In genomic region chr17:34239601-34240041, GRCm38 (mm10) we compare ENCODE assay signal across 13 mouse cellular contexts. TPM values are rescaled to one million over a fixed set of nuclear protein-coding genes. Genes with fewer than 3 reads are reported as not detected.
A peak's percentile ranks its signal among the peaks of the same experiment; 100 is the strongest.
DNase-seq lines count a peak whose midpoint lies in the region; ATAC-seq and TF ChIP-seq lines count a peak whose summit lies in the region.
"Had no signal": no experiment of that assay in that cellular context is flagged by ENCODE, and none has a peak within 500 bp of the region (broad histone marks: within the 10 kb centered on the region; RNA-seq: fewer than 3 reads in every experiment).

No protein-coding gene starts in this region.

- H3K4me3 ChIP-seq in intestine, embryonic 16.5 days (ENCODE audit: low read length), result no peak overlapping the region
- H3K4me3 ChIP-seq in intestine, postnatal 0 days (ENCODE audit: low read depth, low read length), result no peak overlapping the region
- peak overlapping the region; percentile 42 for H3K4me3 ChIP-seq in bone marrow macrophage, adult 2 months (ENCODE audit: insufficient read depth, low read length)
- H3K4me3 ChIP-seq: forebrain, embryonic 13.5 days had no signal

- no peaks in the 10 kb centered on the region for H3K4me1 ChIP-seq in intestine, embryonic 16.5 days (ENCODE audit: control insufficient read depth, insufficient read depth, low read length)
- no peaks in the 10 kb centered on the region for H3K4me1 ChIP-seq in intestine, postnatal 0 days (replicated peaks; ENCODE audit: control insufficient read depth, insufficient read depth, low read length)
- peaks cover 13% of the 10 kb centered on the region for H3K4me1 ChIP-seq in bone marrow macrophage, adult 2 months (ENCODE audit: control insufficient read depth, insufficient read depth, low read length)
- H3K4me1 ChIP-seq: forebrain, embryonic 13.5 days had no signal

- H3K9me3 ChIP-seq in intestine, embryonic 16.5 days (ENCODE audit: control insufficient read depth, low read length), result peaks cover 5% of the 10 kb centered on the region; the same call in 1 of the 2 replicates
- H3K9me3 ChIP-seq in intestine, postnatal 0 days (ENCODE audit: control insufficient read depth), result no peaks in the 10 kb centered on the region

- no peaks in the 10 kb centered on the region for H3K27me3 ChIP-seq in intestine, embryonic 16.5 days (replicated peaks; ENCODE audit: control insufficient read depth, insufficient read depth, low read length)
- H3K27me3 ChIP-seq in intestine, postnatal 0 days (replicated peaks; ENCODE audit: control insufficient read depth, insufficient read depth, low read length), result no peaks in the 10 kb centered on the region
- H3K27me3 ChIP-seq: forebrain, embryonic 13.5 days had no signal

- no peak for ATAC-seq in intestine, embryonic 16.5 days
- ATAC-seq in intestine, postnatal 0 days, result no peak
- ATAC-seq: forebrain, embryonic 13.5 days had no signal

- peak overlapping the region; percentile 33; the same call in 1 of the 2 replicates for H3K27ac ChIP-seq in intestine, embryonic 16.5 days (ENCODE audit: low read length)
- no peak overlapping the region for H3K27ac ChIP-seq in intestine, postnatal 0 days (ENCODE audit: low read depth, low read length)
- peak overlapping the region; percentile 77 for H3K27ac ChIP-seq in bone marrow macrophage, adult 2 months (ENCODE audit: insufficient read depth, low read depth, low read length)
- H3K27ac ChIP-seq: forebrain, embryonic 13.5 days had no signal

- DNase-seq in A20 (ENCODE audit: low read depth, low spot score), result peak; percentile 88
- DNase-seq in lung, postnatal 25 days (ENCODE audit: low spot score), result peak; percentile 49
- no peak for DNase-seq in adrenal gland, postnatal 4 days (ENCODE audit: low spot score in 2 of 2)
- DNase-seq in left cerebral cortex, postnatal 25 days (ENCODE audit: low spot score in 2 of 2), result no peak
- DNase-seq in gastrocnemius, adult 8-10 months (ENCODE audit: low spot score in 2 of 2), result no peak
- DNase-seq: adrenal gland, postnatal 25 days; embryo, embryonic 11 days; heart, postnatal 36 days; midbrain, embryonic 14.5 days had no signal

- H3K4me2 ChIP-seq in intestine, embryonic 16.5 days (ENCODE audit: low read depth, low read length), result no peak overlapping the region; the same call in 1 of the 2 replicates
- H3K4me2 ChIP-seq in intestine, postnatal 0 days (replicated peaks; ENCODE audit: low read depth), result no peak overlapping the region
- H3K4me2 ChIP-seq: forebrain, embryonic 13.5 days had no signal

- H3K36me3 ChIP-seq in intestine, embryonic 16.5 days (ENCODE audit: control insufficient read depth, insufficient read depth, low read length), result no peaks in the 10 kb centered on the region
- no peaks in the 10 kb centered on the region for H3K36me3 ChIP-seq in intestine, postnatal 0 days (ENCODE audit: control insufficient read depth, insufficient read depth)

- no peak for TF ChIP-seq POLR2A in bone marrow macrophage, adult 2 months (IDR thresholded peaks at IDR 0.05; ENCODE audit: borderline replicate concordance, low read depth, low read length)

- TF ChIP-seq CTCF in intestine, postnatal 0 days (IDR thresholded peaks at IDR 0.05; ENCODE audit: low read depth), result no peak
- no peak for TF ChIP-seq CTCF in bone marrow macrophage, adult 2 months (IDR thresholded peaks at IDR 0.05; ENCODE audit: low read depth, low read length)

- H3K9ac ChIP-seq in intestine, embryonic 16.5 days (ENCODE audit: low read depth, low read length), result no peak overlapping the region
- H3K9ac ChIP-seq in intestine, postnatal 0 days (ENCODE audit: low read depth, low read length), result no peak overlapping the region
- H3K9ac ChIP-seq: forebrain, embryonic 13.5 days had no signal

- WGBS in intestine, embryonic 16.5 days, result 53% methylated on average over 10 of the region's 10 CpGs
- WGBS in intestine, postnatal 0 days, result 53% methylated on average over 10 of the region's 10 CpGs

- intact Hi-C loops in left cerebral cortex, postnatal 25 days (cut with DNase I), result loop anchor here (5.0 to 10.0 kb wide), 2 partner anchors 135 to 157 kb away; no protein-coding TSS in a partner anchor

RNA-seq across cellular contexts. Expression of gene H2-Ob, which starts 0.9 kb away (rescaled TPM):
- 0.15 and 0.21 TPM in 2 replicates for polyA plus RNA-seq in intestine, embryonic 16.5 days (2015; fragmentation: Nextera tagmentation; extraction: Ambion mirVana)
- polyA plus RNA-seq in intestine, postnatal 0 days (2015; fragmentation: Nextera tagmentation; extraction: Ambion mirVana), result 0.17 and 0.30 TPM in 2 replicates
- 1.9 and 2.0 TPM in 2 replicates for polyA plus RNA-seq in bone marrow macrophage, adult 2 months (2012; ENCODE audit: insufficient read depth, insufficient read length, missing spikeins)
- total RNA-seq in adrenal gland, postnatal 4 days (2021), result under 1 TPM; 0.28 to 0.65 TPM
- total RNA-seq in left cerebral cortex, postnatal 25 days (2021), result under 1 TPM in 1 of 2 experiments, not detected in 1; 0.23 TPM
- under 1 TPM in 1 of 4 experiments, not detected in 3; 0.10 TPM for total RNA-seq in gastrocnemius, adult 8-10 months (2022)
- polyA plus RNA-seq: forebrain, embryonic 13.5 days; midbrain, embryonic 14.5 days had no signal

RNA-seq across cellular contexts. Expression of gene H2-Ab1, which starts 17.9 kb away (rescaled TPM):
- 28.5 and 30.9 TPM in 2 replicates for polyA plus RNA-seq in intestine, embryonic 16.5 days (2015; fragmentation: Nextera tagmentation; extraction: Ambion mirVana)
- polyA plus RNA-seq in intestine, postnatal 0 days (2015; fragmentation: Nextera tagmentation; extraction: Ambion mirVana), result 53.8 and 53.9 TPM in 2 replicates
- polyA plus RNA-seq in bone marrow macrophage, adult 2 months (2012; ENCODE audit: insufficient read depth, insufficient read length, missing spikeins), result 1,609 and 1,701 TPM in 2 replicates
- 10 to 100 TPM; 11.1 to 12.8 TPM for total RNA-seq in adrenal gland, postnatal 4 days (2021)
- 1 to 10 TPM; 1.8 to 2.7 TPM for total RNA-seq in left cerebral cortex, postnatal 25 days (2021)
- 1 to 10 TPM; 2.3 to 4.7 (median 3.9) TPM for total RNA-seq in gastrocnemius, adult 8-10 months (2022)

RNA-seq across cellular contexts. Expression of gene Tap2, which starts 36.3 kb away (rescaled TPM):
- 7.2 and 9.1 TPM in 2 replicates for polyA plus RNA-seq in intestine, embryonic 16.5 days (2015; fragmentation: Nextera tagmentation; extraction: Ambion mirVana)
- 11.2 and 13.0 TPM in 2 replicates for polyA plus RNA-seq in intestine, postnatal 0 days (2015; fragmentation: Nextera tagmentation; extraction: Ambion mirVana)
- polyA plus RNA-seq in bone marrow macrophage, adult 2 months (2012; ENCODE audit: insufficient read depth, insufficient read length, missing spikeins), result 51.8 and 56.6 TPM in 2 replicates
- 10 to 100 TPM; 32.9 to 33.2 TPM for total RNA-seq in adrenal gland, postnatal 4 days (2021)
- 1 to 10 TPM; 5.2 to 5.4 TPM for total RNA-seq in left cerebral cortex, postnatal 25 days (2021)
- 1 to 10 TPM; 5.1 to 7.6 (median 6.7) TPM for total RNA-seq in gastrocnemius, adult 8-10 months (2022)

RNA-seq across cellular contexts. Expression of gene Psmb8, which starts 42.1 kb away (rescaled TPM):
- 20.7 and 23.1 TPM in 2 replicates for polyA plus RNA-seq in intestine, embryonic 16.5 days (2015; fragmentation: Nextera tagmentation; extraction: Ambion mirVana)
- polyA plus RNA-seq in intestine, postnatal 0 days (2015; fragmentation: Nextera tagmentation; extraction: Ambion mirVana), result 82.4 and 86.4 TPM in 2 replicates
- polyA plus RNA-seq in bone marrow macrophage, adult 2 months (2012; ENCODE audit: insufficient read depth, insufficient read length, missing spikeins), result 201 and 204 TPM in 2 replicates
- 10 to 100 TPM; 25.0 to 27.4 TPM for total RNA-seq in adrenal gland, postnatal 4 days (2021)
- 1 to 10 TPM; 2.0 to 4.1 TPM for total RNA-seq in left cerebral cortex, postnatal 25 days (2021)
- total RNA-seq in gastrocnemius, adult 8-10 months (2022), result 1 to 10 TPM; 2.1 to 4.3 (median 3.4) TPM

RNA-seq across cellular contexts. Expression of gene H2-Aa, which starts 48.0 kb away (rescaled TPM):
- 15.7 and 17.5 TPM in 2 replicates for polyA plus RNA-seq in intestine, embryonic 16.5 days (2015; fragmentation: Nextera tagmentation; extraction: Ambion mirVana)
- polyA plus RNA-seq in intestine, postnatal 0 days (2015; fragmentation: Nextera tagmentation; extraction: Ambion mirVana), result 35.8 and 41.2 TPM in 2 replicates
- polyA plus RNA-seq in bone marrow macrophage, adult 2 months (2012; ENCODE audit: insufficient read depth, insufficient read length, missing spikeins), result 2,467 and 2,568 TPM in 2 replicates
- 10 to 100 TPM in 1 of 2 experiments, 1 to 10 TPM in 1; 9.1 to 15.9 TPM for total RNA-seq in adrenal gland, postnatal 4 days (2021)
- 1 to 10 TPM; 1.9 to 2.1 TPM for total RNA-seq in left cerebral cortex, postnatal 25 days (2021)
- 1 to 10 TPM; 3.1 to 4.1 (median 3.5) TPM for total RNA-seq in gastrocnemius, adult 8-10 months (2022)

Comparison
In these comparisons a context has a peak if more than half of its experiments do, and no peak if none do; other contexts are left out.
1. DNase-seq: peak in A20 (single experiment) and lung, postnatal 25 days (single experiment); none in adrenal gland, postnatal 4 days (0 of 2), left cerebral cortex, postnatal 25 days (0 of 2) and gastrocnemius, adult 8-10 months (0 of 2).